Comparison of ENCODE assay signal across 25 mouse cellular contexts in the genomic region with DNA sequence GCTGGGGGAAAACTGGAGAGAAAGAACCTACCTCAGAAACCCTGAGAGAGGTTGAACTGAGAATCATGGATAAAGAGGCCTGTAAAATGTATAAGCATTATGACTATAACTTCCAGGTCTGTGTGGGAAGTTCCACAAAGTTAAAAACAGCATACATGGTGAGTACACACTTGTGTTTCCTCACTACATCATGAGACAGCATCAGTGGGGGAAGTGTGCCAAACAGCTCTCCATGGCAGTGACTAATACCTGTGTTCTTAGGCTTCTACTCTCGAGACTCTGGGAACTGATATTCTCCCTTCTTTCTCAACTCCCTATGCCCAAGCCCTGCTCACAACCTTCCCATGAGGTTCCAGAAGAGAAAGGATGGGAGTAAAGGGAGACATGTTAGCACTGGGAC. TPM values are rescaled to one million over a fixed set of nuclear protein-coding genes. Genes with fewer than 3 reads are reported as not detected.
"Had no signal": no experiment of that assay in that cellular context is flagged by ENCODE, and none has a peak within 500 bp of the region (broad histone marks: within the 10 kb centered on the region; RNA-seq: fewer than 3 reads in every experiment).

No protein-coding gene starts in this region.

- H3K27ac ChIP-seq: layer of hippocampus, adult 2 months; left cerebral cortex, adult 2 months; limb, embryonic 12.5 days; liver, embryonic 13.5 days; lung, embryonic 15.5 days; macrophage; midbrain, embryonic 15.5 days; neural tube, embryonic 12.5 days had no signal

- H3K4me2 ChIP-seq: limb, embryonic 12.5 days; liver, embryonic 13.5 days; lung, embryonic 15.5 days; midbrain, embryonic 11.5 days; midbrain, embryonic 15.5 days; neural tube, embryonic 12.5 days had no signal

- DNase-seq: kidney, adult 9 months; kidney, postnatal 10 days; kidney, postnatal 4 days; liver; liver, embryonic 13.5 days; liver, postnatal 0 days; lung, postnatal 14 days; spleen, adult 18-20 months; thymus, postnatal 36 days had no signal

- H3K27me3 ChIP-seq: limb, embryonic 12.5 days; liver, embryonic 13.5 days; lung, embryonic 15.5 days; midbrain, embryonic 15.5 days; neural tube, embryonic 12.5 days had no signal

- H3K4me3 ChIP-seq: layer of hippocampus, adult 2 months; left cerebral cortex, adult 2 months; limb, embryonic 12.5 days; liver, embryonic 13.5 days; lung, embryonic 15.5 days; megakaryocyte, embryonic 14.5 days; midbrain, embryonic 15.5 days; neural tube, embryonic 12.5 days had no signal

- H3K9ac ChIP-seq: limb, embryonic 12.5 days; liver, embryonic 13.5 days; liver, postnatal 0 days; lung, embryonic 15.5 days; midbrain, embryonic 15.5 days; neural tube, embryonic 12.5 days had no signal

- H3K9me3 ChIP-seq: limb, embryonic 12.5 days; liver, embryonic 13.5 days; lung, embryonic 15.5 days; megakaryocyte, embryonic 14.5 days; midbrain, embryonic 15.5 days; neural tube, embryonic 12.5 days had no signal

- H3K4me1 ChIP-seq: limb, embryonic 12.5 days; lung, embryonic 15.5 days; midbrain, embryonic 15.5 days; neural tube, embryonic 12.5 days had no signal

- H3K36me3 ChIP-seq: limb, embryonic 12.5 days; liver, embryonic 13.5 days; lung, embryonic 15.5 days; midbrain, embryonic 15.5 days; neural tube, embryonic 12.5 days had no signal

RNA-seq across cellular contexts. Expression of a gene that starts 1.7 kb away (rescaled TPM):
- total RNA-seq: layer of hippocampus, adult 2 months; layer of hippocampus, postnatal 10 days; left cerebral cortex, adult 2 months; left cerebral cortex, postnatal 25 days; monocyte, adult 5-6 weeks; neutrophil, adult 5-6 weeks had no signal
- polyA plus RNA-seq: limb, embryonic 12.5 days; liver, embryonic 13.5 days; liver, postnatal 0 days; lung, embryonic 15.5 days; macrophage; midbrain, embryonic 11.5 days; midbrain, embryonic 15.5 days; neural tube, embryonic 12.5 days; testis, adult 2 months had no signal

RNA-seq across cellular contexts. Expression of a gene that starts 10.8 kb away (rescaled TPM):
- total RNA-seq: layer of hippocampus, adult 2 months; layer of hippocampus, postnatal 10 days; left cerebral cortex, adult 2 months; left cerebral cortex, postnatal 25 days; monocyte, adult 5-6 weeks; neutrophil, adult 5-6 weeks had no signal
- polyA plus RNA-seq: limb, embryonic 12.5 days; liver, embryonic 13.5 days; liver, postnatal 0 days; lung, embryonic 15.5 days; macrophage; midbrain, embryonic 11.5 days; midbrain, embryonic 15.5 days; neural tube, embryonic 12.5 days; stomach, embryonic 14.5 days; testis, adult 2 months; thymus, postnatal 0 days had no signal

RNA-seq across cellular contexts. Expression of a gene that starts 22.4 kb away (rescaled TPM):
- total RNA-seq: layer of hippocampus, adult 2 months; layer of hippocampus, postnatal 10 days; left cerebral cortex, adult 2 months; left cerebral cortex, postnatal 25 days; monocyte, adult 5-6 weeks; neutrophil, adult 5-6 weeks had no signal
- polyA plus RNA-seq: limb, embryonic 12.5 days; lung, embryonic 15.5 days; macrophage; midbrain, embryonic 11.5 days; midbrain, embryonic 15.5 days; neural tube, embryonic 12.5 days; testis, adult 2 months had no signal

RNA-seq across cellular contexts. Expression of a gene that starts 42.7 kb away (rescaled TPM):
- total RNA-seq: layer of hippocampus, postnatal 10 days; left cerebral cortex, adult 2 months; left cerebral cortex, postnatal 25 days; monocyte, adult 5-6 weeks; neutrophil, adult 5-6 weeks had no signal
- polyA plus RNA-seq: limb, embryonic 12.5 days; liver, embryonic 13.5 days; macrophage; midbrain, embryonic 11.5 days; neural tube, embryonic 12.5 days; testis, adult 2 months had no signal
